Mouse (Mus musculus) naive thymus-derived CD4-positive, alpha-beta T cell, adult 2 months (primary cell): ENCODE results near the gene Gbp2.
A peak's percentile ranks its signal among the peaks of the same experiment; 100 is the strongest.
"Not testable (repeated sequence)": the region's sequence is repeated elsewhere in the genome, so short reads cannot be mapped to it uniquely, and the experiment has no call there.

Source experiments
- DNase-seq: peaks from one replicate; pipeline ENCODE4 v3.0.0-alpha.2; 2011; ENCODE audit warnings: low read depth

Gbp2 gene

GRCm38 (mm10) chr3:142620111-142620955 is at the start of gene Gbp2:
Gene Gbp2, plus strand, starts transcription at chr3:142620602.
- peak; percentile 72 for DNase-seq

GRCm38 (mm10) chr3:142570738-142571137 is 49.7 kb upstream of the Gbp2 start:
- no peak for DNase-seq

- no peak for DNase-seq
Observed at GRCm38 (mm10) chr3:142577108-142577507, 43.3 kb upstream of the Gbp2 start.

- no peak for DNase-seq
Observed at GRCm38 (mm10) chr3:142578342-142578741, 42.1 kb upstream of the Gbp2 start.

GRCm38 (mm10) chr3:142583067-142583466 is 37.3 kb upstream of the Gbp2 start:
- no peak for DNase-seq

- DNase-seq = no peak
Observed at GRCm38 (mm10) chr3:142587386-142587785, 33.0 kb upstream of the Gbp2 start.

- DNase-seq = no peak
Observed at GRCm38 (mm10) chr3:142588888-142589287, 31.5 kb upstream of the Gbp2 start.

GRCm38 (mm10) chr3:142590431-142591067 is 29.9 kb upstream of the Gbp2 start:
- no peak for DNase-seq

GRCm38 (mm10) chr3:142594547-142594946 is 25.9 kb upstream of the Gbp2 start, which contains the start of gene Gbp2b:
Gene Gbp2b, plus strand, starts transcription at chr3:142594847.
- no peak for DNase-seq

- DNase-seq = no peak
Observed at GRCm38 (mm10) chr3:142597923-142598322, 22.5 kb upstream of the Gbp2 start.

GRCm38 (mm10) chr3:142601675-142602074 is 18.7 kb upstream of the Gbp2 start:
- no peak for DNase-seq

GRCm38 (mm10) chr3:142618658-142619057 is 1.7 kb upstream of the Gbp2 start:
- DNase-seq = peak; percentile 34

GRCm38 (mm10) chr3:142619606-142620005 is 796 bp upstream of the Gbp2 start:
- peak; percentile 66 for DNase-seq

- DNase-seq = peak; percentile 77
Observed at GRCm38 (mm10) chr3:142620956-142621562, 657 bp downstream of the Gbp2 start.

- DNase-seq = no peak
Observed at GRCm38 (mm10) chr3:142630385-142630784, 10.0 kb downstream of the Gbp2 start.

- peak; percentile 80 for DNase-seq
Observed at GRCm38 (mm10) chr3:142640201-142640600, 19.8 kb downstream of the Gbp2 start.

- peak; percentile 86 for DNase-seq
Observed at GRCm38 (mm10) chr3:142645949-142646348, 25.5 kb downstream of the Gbp2 start.

- not testable (repeated sequence) for DNase-seq
Observed at GRCm38 (mm10) chr3:142647836-142648235, 27.4 kb downstream of the Gbp2 start.

- no peak for DNase-seq
Observed at GRCm38 (mm10) chr3:142650205-142650604, 29.8 kb downstream of the Gbp2 start.

GRCm38 (mm10) chr3:142664723-142665122 is 44.3 kb downstream of the Gbp2 start:
- DNase-seq = no peak

GRCm38 (mm10) chr3:142674607-142675006 is 54.2 kb downstream of the Gbp2 start:
- DNase-seq = peak; percentile 32
